8 mouse cellular contexts compared by ENCODE assay signal in the genomic region with DNA sequence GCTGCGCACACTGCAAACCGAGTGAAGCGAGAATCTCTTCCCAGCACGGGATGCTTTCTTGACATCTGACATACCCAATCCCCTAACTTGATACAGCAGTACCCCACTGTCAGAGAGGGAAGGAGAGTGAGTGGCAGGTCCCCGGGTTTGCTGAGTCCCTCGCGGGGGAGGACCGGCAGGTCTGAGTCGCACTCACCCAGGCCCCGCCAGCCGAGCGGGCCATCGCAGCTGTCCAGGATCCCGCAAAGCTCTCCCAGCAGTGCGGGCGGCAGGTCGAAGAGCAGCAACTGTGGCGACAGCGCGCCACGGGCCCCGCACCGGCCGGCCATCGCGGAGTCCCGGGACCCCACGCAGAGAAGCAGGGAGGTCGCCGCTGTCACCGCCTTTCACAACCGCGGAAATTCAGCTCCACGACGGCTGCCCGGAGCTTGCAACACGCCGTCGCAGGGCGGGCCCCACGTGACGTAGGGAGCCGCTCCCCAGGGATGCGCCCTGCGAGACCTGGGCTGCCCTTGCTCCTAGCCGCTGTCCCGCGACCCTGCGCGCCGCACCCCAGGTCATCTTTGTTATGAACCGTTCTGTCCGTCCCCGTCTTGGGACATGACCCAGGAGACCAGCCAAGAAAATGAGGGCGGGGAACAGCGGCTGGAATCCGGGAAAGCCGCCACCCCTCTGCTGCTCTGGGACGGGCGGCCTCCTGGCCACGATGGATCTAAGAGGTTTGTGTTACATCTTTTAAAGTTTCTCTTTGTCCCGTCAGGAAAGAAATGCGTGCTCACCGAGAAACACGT. TPM values are rescaled to one million over a fixed set of nuclear protein-coding genes. Genes with fewer than 3 reads are reported as not detected.
A peak's percentile ranks its signal among the peaks of the same experiment; 100 is the strongest.
DNase-seq lines count a peak whose midpoint lies in the region; ATAC-seq and TF ChIP-seq lines count a peak whose summit lies in the region.

Gene Tmbim4, plus strand, starts transcription at position 460 of the 791 bp plus-strand sequence.

- H3K27ac ChIP-seq in forebrain, embryonic 14.5 days (ENCODE audit: low read depth, low read length): no peak within 1 kb of the TSS
- H3K27ac ChIP-seq in lung, postnatal 0 days (ENCODE audit: low read length): peak within 1 kb of the TSS; percentile 49

- DNase-seq in CD8-positive naive resting alpha-beta T cell, adult 2 months (ENCODE audit: low read depth in 2 of 2, low spot score in 2 of 2): peak; percentile 32 to 33
- peak; percentile 32 to 40 for DNase-seq in adrenal gland, postnatal 4 days (ENCODE audit: low spot score in 2 of 2)
- peak; percentile 17 for DNase-seq in forebrain, embryonic 14.5 days (ENCODE audit: low spot score)
- peak; percentile 68 for DNase-seq in heart, postnatal 4 days
- no peak for DNase-seq in layer of hippocampus, adult 8-10 months (ENCODE audit: low spot score in 2 of 2)
- peak; percentile 80 for DNase-seq in lung, postnatal 0 days (ENCODE audit: low spot score)
- peak; percentile 34 for DNase-seq in ovary, adult 18-20 months (ENCODE audit: low spot score)
- DNase-seq in thymus, postnatal 36 days: peak; percentile 60 to 67

- H3K27me3 ChIP-seq in forebrain, embryonic 14.5 days (replicated peaks; ENCODE audit: control insufficient read depth, insufficient read depth, low read length): peaks cover 14% of the 10 kb centered on the region
- no peaks in the 10 kb centered on the region for H3K27me3 ChIP-seq in lung, postnatal 0 days (replicated peaks; ENCODE audit: insufficient read depth, low read length)

- no peak for TF ChIP-seq EP300 in lung, postnatal 0 days (IDR thresholded peaks at IDR 0.05)

- WGBS in forebrain, embryonic 14.5 days: 2% methylated on average over 61 of the region's 65 CpGs
- WGBS in lung, postnatal 0 days: 2% methylated on average over 65 of the region's 65 CpGs

- peak; percentile 1; the same call in 1 of the 2 replicates for TF ChIP-seq CTCF in lung, postnatal 0 days (IDR thresholded peaks at IDR 0.05)

- H3K9ac ChIP-seq in forebrain, embryonic 14.5 days (ENCODE audit: low read length): peak within 1 kb of the TSS; percentile 46
- peak within 1 kb of the TSS; percentile 44 for H3K9ac ChIP-seq in lung, postnatal 0 days (replicated peaks; ENCODE audit: low read depth)

- H3K4me2 ChIP-seq in forebrain, embryonic 14.5 days (ENCODE audit: low read length): peak within 1 kb of the TSS; percentile 73
- peak within 1 kb of the TSS; percentile 87 for H3K4me2 ChIP-seq in lung, postnatal 0 days (replicated peaks; ENCODE audit: low read depth, low read length)

- H3K9me3 ChIP-seq in forebrain, embryonic 14.5 days (replicated peaks; ENCODE audit: control insufficient read depth, low read length): no peaks in the 10 kb centered on the region
- no peaks in the 10 kb centered on the region for H3K9me3 ChIP-seq in lung, postnatal 0 days (ENCODE audit: low read length)

- peaks cover 4% of the 10 kb centered on the region for H3K4me1 ChIP-seq in forebrain, embryonic 14.5 days (ENCODE audit: control insufficient read depth, insufficient read depth, low read length)
- H3K4me1 ChIP-seq in lung, postnatal 0 days (ENCODE audit: insufficient read depth, low read depth, low read length): no peaks in the 10 kb centered on the region

- ATAC-seq in forebrain, embryonic 14.5 days: peak; percentile 52; the same call in 1 of the 2 replicates
- ATAC-seq in lung, postnatal 0 days: peak; percentile 87

- H3K36me3 ChIP-seq in forebrain, embryonic 14.5 days (ENCODE audit: control insufficient read depth, insufficient read depth, low read length): no peaks in the 10 kb centered on the region
- no peaks in the 10 kb centered on the region for H3K36me3 ChIP-seq in lung, postnatal 0 days (ENCODE audit: insufficient read depth, low read length)

- H3K4me3 ChIP-seq in forebrain, embryonic 14.5 days (ENCODE audit: low read depth, low read length): peak within 1 kb of the TSS; percentile 42
- peak within 1 kb of the TSS; percentile 58 for H3K4me3 ChIP-seq in lung, postnatal 0 days (ENCODE audit: low read depth, low read length)

RNA-seq across cellular contexts. Expression of gene Tmbim4, which starts in this region (rescaled TPM):
- 100 to 1,000 TPM; 117 TPM for total RNA-seq in adrenal gland, postnatal 4 days (2021)
- polyA plus RNA-seq in forebrain, embryonic 14.5 days (2014; fragmentation: Nextera tagmentation; extraction: Ambion mirVana): 85.4 and 102 TPM in 2 replicates
- 10 to 100 TPM; 80.8 to 82.8 TPM for total RNA-seq in heart, postnatal 4 days (2021)
- 10 to 100 TPM; 58.6 to 66.2 (median 62.9) TPM for total RNA-seq in layer of hippocampus, adult 8-10 months (2022)
- 152 and 165 TPM in 2 replicates for polyA plus RNA-seq in lung, postnatal 0 days (2015; fragmentation: Nextera tagmentation; extraction: Ambion mirVana)

Comparison
In these comparisons a context has a peak if more than half of its experiments do, and no peak if none do; other contexts are left out.
1. DNase-seq: peak in CD8-positive naive resting alpha-beta T cell, adult 2 months (2 of 2), adrenal gland, postnatal 4 days (2 of 2), forebrain, embryonic 14.5 days (single experiment), heart, postnatal 4 days (single experiment), lung, postnatal 0 days (single experiment), ovary, adult 18-20 months (single experiment) and thymus, postnatal 36 days (2 of 2); none in layer of hippocampus, adult 8-10 months (0 of 2).